Mouse (Mus musculus) lung, adult 2 months (tissue): ENCODE measurements around the gene Mutyh.

Source experiments
- CTCF ChIP-seq: fragments of 200-500 bp; IDR thresholded peaks from 2 replicates; pipeline ENCODE4 v1.5.1; 2011; ENCODE audit warnings: mild to moderate bottlenecking, low read length, control low read depth; ENCODE audit not compliant: insufficient read depth
- POLR2A ChIP-seq: fragments of 200-500 bp; IDR thresholded peaks from 2 replicates; pipeline ENCODE4 v1.6.1; 2011; ENCODE audit warnings: low read depth, mild to moderate bottlenecking, control low read depth, low read length, borderline replicate concordance; ENCODE audit errors: extremely low read depth

DNA sequence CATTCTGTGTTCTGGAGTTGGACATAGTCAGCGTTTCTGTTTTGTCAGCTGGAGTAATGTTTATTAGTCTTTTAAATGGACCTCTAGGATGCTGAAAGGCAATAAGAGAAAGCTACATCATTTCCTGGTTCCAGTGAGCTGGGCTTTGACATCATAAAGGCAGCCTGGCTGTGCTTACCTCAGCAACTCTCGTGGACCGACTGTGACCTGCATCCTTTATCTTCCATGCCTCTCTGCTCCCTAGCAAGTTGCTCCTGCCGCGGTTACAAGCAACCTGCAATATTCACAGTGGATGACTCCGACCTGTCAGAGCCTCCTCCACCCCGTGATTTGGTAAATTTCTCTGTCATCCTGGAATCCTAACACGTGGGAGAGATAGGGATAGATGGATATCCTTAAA lies 54.5 kb downstream of the Mutyh start:
- no peak for TF ChIP-seq CTCF
- no peak for TF ChIP-seq POLR2A
